Mouse (Mus musculus): Measurements from ENCODE around the gene Slc36a4.

DNA sequence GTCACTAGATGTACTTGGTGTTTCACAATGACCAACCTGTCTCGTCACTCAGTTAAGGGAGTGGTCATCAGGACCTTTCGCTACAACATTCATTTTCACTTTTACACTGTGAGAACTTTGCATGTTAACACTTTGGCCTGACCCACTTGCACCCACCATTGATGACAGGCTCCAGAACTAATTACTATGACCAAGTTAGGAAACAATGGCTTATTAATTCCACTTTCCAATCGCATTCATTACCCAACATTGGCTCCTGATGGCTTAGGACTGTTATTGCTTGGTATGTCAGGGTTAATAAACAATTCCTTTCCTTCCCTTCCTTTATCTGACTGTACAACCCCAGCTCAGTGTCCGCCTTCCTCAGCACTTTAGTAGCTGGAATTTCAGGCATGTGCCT, 72.4 kb downstream of the Slc36a4 start:
- TF ChIP-seq CTCF (IDR thresholded peaks at IDR 0.05; ENCODE audit: extremely low read depth, insufficient read length, insufficient replicate concordance, low read depth, low read length) (no peak), POLR2A (IDR thresholded peaks at IDR 0.05; ENCODE audit: low read depth, low read length) (no peak)
